Mouse (Mus musculus): ENCODE data around the gene Chn1. TPM values are rescaled to one million over a fixed set of nuclear protein-coding genes. Genes with fewer than 3 reads are reported as not detected.
"Not testable (repeated sequence)": the region's sequence is repeated elsewhere in the genome, so short reads cannot be mapped to it uniquely, and the experiment has no call there.

Chn1 gene
- polyA plus RNA-seq (2015; fragmentation: Nextera tagmentation; extraction: Ambion mirVana): 21.2 and 24.0 TPM in 2 replicates

DNA sequence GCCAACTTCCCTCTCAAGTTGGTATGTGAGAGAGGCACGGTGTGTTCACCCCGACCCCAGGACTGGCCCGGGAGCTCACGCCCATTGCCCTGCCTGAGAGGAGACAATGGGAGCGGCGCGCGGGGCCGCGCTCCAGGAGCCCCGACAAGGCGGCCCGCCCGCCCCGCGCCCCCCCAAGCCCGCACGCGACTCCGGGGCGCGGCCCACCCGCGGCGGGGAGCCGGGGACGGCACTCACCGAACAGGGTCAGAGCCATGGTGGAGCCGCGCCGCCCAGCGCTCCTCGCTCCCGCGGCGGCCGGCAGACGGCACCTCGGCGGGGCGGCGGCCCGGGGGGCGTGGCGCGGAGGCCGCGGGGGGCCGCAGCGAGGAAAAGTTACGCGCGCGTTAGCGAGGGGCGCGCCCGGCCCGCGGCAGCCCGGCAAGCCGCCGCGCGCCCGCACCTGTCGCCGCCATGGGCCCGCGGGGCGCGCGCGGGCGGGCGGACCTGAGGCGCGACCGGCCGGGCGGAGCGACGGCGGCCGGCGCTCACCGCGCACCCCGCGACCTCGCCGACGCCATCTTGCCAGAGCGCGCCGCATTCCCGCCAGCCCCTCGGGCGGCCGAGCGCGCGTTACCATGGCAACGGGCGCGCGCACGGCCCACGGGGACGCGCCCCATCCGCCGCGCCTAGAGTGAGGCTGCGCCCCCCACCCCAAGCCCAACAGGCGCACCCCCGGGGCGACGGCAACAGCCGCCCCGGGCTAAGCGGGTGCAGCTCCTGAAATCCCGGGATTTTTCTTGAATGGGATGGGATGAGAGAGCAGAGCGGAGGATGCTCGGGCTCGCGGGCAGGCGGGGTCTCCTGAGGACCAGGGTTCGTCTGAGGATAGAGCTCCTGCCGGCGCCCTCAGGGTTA is at the start of gene Chn1:
Gene Chn1 (minus strand): TSS at position 561 of the 897 bp plus-strand sequence.
- under 1% methylated on average over 117 of the region's 131 CpGs for WGBS
- Histone ChIP-seq H3K4me2 (peak within 1 kb of the TSS; percentile 96), H3K4me1 (replicated peaks) (peaks cover 32% of the 10 kb centered on the region), H3K4me3 (peak within 1 kb of the TSS; percentile 99), H3K36me3 (no peaks in the 10 kb centered on the region), H3K9me3 (replicated peaks) (no peaks in the 10 kb centered on the region), H3K9ac (peak within 1 kb of the TSS; percentile 75), H3K27ac (peak within 1 kb of the TSS; percentile 68), H3K27me3 (0 out of 2 replicates have a peak, but pooled peaks cover 4% of the 10 kb centered on the region)
- ATAC-seq (replicated peaks; ENCODE audit: insufficient number of reproducible peaks, insufficient read depth, low FRiP score, low read depth): peak; percentile 83

DNA sequence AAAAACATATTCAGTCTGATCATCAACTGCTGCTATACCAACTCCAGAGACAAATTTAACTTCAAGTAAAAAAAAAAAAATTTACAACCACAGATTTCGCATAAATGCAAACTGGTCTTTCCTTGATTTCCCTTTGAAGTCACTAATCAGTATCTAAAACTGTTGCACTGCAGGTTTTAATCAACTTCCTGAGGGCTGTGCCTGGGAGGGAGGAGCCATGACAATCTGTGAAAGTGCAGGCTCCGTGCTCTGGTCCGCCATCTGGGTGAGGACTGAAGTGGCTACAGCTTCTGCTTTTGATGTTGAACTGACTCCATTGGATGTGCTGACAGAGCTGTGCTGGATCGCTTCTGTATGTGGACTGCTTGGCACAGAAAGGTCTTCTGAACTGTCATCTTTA is 43.6 kb upstream of the Chn1 start:
- peaks cover 15% of the 10 kb centered on the region for H3K4me1 ChIP-seq (replicated peaks)
- 0 out of 2 replicates have a peak, but pooled peaks cover 10% of the 10 kb centered on the region for H3K36me3 ChIP-seq
- no peaks in the 10 kb centered on the region for H3K27me3 ChIP-seq
- no peak overlapping the region for H3K9ac ChIP-seq
- WGBS: 31% methylated on average over 4 of the region's 4 CpGs
- H3K27ac ChIP-seq: peak overlapping the region; percentile 24
- no peak overlapping the region for H3K4me2 ChIP-seq
- no peaks in the 10 kb centered on the region for H3K9me3 ChIP-seq (replicated peaks)
- H3K4me3 ChIP-seq: no peak overlapping the region
- ATAC-seq (replicated peaks; ENCODE audit: insufficient number of reproducible peaks, insufficient read depth, low FRiP score, low read depth): no peak

DNA sequence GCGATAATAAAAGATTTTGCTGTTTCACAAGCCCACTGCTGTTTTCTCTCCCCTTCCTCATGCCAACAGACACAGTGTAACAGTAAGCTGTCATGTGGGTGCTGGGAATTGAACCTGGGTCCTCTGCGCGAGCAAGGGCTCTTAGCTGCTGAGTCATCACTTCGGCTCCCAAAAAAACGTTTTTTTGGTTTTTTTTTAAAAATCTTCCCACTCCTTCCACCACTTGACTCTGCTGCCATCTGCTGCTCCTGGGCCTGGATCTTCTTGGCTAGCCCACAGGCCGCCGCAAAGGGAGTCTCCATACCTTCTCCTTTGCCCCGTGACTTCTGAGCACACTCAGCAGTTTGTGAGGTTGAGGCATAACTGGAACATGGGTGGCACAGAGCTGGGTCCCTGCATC is 32.5 kb upstream of the Chn1 start:
- Histone ChIP-seq H3K4me2 (no peak overlapping the region), H3K27ac (no peak overlapping the region), H3K9me3 (replicated peaks) (no peaks in the 10 kb centered on the region), H3K27me3 (no peaks in the 10 kb centered on the region), H3K4me3 (no peak overlapping the region), H3K4me1 (replicated peaks) (no peaks in the 10 kb centered on the region), H3K36me3 (no peaks in the 10 kb centered on the region), H3K9ac (no peak overlapping the region)
- WGBS: 83% methylated on average over 8 of the region's 8 CpGs
- ATAC-seq (replicated peaks; ENCODE audit: insufficient number of reproducible peaks, insufficient read depth, low FRiP score, low read depth): no peak

DNA sequence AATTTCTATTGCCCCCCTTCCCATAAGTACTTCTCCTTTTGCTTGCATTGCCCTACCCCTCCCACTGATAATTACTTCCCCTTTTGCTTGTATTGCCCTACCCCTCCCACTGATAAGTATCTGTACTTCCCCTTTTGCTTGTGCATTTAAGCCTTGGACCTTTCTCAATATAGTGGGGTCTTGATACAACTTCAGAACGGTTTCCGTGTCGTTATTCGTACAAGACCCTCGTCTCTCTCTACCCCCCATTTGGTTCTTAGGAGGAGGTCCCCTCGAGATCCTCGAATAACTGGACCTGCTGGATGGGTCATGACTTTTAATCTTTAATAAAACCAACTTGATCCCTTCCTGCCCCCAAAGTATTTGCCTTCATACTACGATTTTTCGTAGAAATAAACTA is 25.0 kb upstream of the Chn1 start:
- not testable (repeated sequence) for H3K4me1 ChIP-seq (replicated peaks); H3K27ac ChIP-seq; H3K36me3 ChIP-seq; H3K9me3 ChIP-seq (replicated peaks); ATAC-seq (replicated peaks; ENCODE audit: insufficient number of reproducible peaks, insufficient read depth, low FRiP score, low read depth); H3K4me3 ChIP-seq; H3K9ac ChIP-seq; H3K27me3 ChIP-seq; H3K4me2 ChIP-seq
- 87% methylated on average over 9 of the region's 9 CpGs for WGBS

DNA sequence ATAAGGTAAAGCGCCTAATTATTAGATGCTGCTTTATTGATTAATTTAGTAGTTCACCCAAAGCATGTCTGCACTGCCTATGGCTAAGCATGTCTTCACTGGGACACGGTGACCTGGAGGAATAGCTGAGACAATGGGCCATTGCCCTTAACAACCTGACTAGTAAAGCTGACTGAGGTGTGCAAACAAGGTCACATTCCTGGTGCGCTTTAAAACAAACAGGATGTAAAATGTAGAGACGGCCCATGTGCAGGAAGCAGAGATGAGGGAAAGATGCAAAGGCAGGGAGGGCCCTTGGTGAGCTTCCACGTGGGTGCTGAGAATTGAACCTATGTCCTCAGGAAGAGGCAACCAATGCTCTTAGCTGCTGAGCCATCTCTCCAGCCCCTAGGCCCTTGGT is 23.6 kb upstream of the Chn1 start:
- no peak overlapping the region for H3K27ac ChIP-seq
- no peak for ATAC-seq (replicated peaks; ENCODE audit: insufficient number of reproducible peaks, insufficient read depth, low FRiP score, low read depth)
- no peak overlapping the region for H3K4me2 ChIP-seq
- WGBS: 65% methylated on average over 5 of the region's 5 CpGs
- no peaks in the 10 kb centered on the region for H3K27me3 ChIP-seq
- no peaks in the 10 kb centered on the region for H3K4me1 ChIP-seq (replicated peaks)
- H3K9ac ChIP-seq: no peak overlapping the region
- no peak overlapping the region for H3K4me3 ChIP-seq
- H3K36me3 ChIP-seq: no peaks in the 10 kb centered on the region
- no peaks in the 10 kb centered on the region for H3K9me3 ChIP-seq (replicated peaks)

DNA sequence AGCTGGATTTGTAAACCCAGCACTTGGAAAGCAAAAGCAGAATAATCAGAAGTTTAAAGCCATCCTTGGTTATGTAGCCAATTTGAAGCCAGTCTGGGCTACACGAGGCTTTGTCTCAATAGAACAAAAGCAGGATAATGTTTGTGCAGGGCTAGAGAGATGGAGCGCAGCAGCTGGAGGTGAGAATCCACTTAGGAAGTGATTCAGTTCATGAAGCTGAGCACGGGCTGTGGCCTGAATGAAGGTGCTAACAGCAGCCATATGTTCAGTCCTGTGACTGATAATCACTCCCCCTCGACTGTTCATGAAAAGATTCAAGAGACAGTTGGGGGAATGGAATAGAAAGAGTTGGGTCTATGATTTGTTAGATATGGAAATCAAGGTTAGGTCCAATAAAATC is 23.0 kb upstream of the Chn1 start:
- no peak overlapping the region for H3K9ac ChIP-seq
- no peak for ATAC-seq (replicated peaks; ENCODE audit: insufficient number of reproducible peaks, insufficient read depth, low FRiP score, low read depth)
- no peak overlapping the region for H3K4me3 ChIP-seq
- H3K9me3 ChIP-seq (replicated peaks): no peaks in the 10 kb centered on the region
- H3K36me3 ChIP-seq: no peaks in the 10 kb centered on the region
- 40% methylated on average over 4 of the region's 4 CpGs for WGBS
- no peak overlapping the region for H3K4me2 ChIP-seq
- no peak overlapping the region for H3K27ac ChIP-seq
- H3K4me1 ChIP-seq (replicated peaks): no peaks in the 10 kb centered on the region
- H3K27me3 ChIP-seq: no peaks in the 10 kb centered on the region

DNA sequence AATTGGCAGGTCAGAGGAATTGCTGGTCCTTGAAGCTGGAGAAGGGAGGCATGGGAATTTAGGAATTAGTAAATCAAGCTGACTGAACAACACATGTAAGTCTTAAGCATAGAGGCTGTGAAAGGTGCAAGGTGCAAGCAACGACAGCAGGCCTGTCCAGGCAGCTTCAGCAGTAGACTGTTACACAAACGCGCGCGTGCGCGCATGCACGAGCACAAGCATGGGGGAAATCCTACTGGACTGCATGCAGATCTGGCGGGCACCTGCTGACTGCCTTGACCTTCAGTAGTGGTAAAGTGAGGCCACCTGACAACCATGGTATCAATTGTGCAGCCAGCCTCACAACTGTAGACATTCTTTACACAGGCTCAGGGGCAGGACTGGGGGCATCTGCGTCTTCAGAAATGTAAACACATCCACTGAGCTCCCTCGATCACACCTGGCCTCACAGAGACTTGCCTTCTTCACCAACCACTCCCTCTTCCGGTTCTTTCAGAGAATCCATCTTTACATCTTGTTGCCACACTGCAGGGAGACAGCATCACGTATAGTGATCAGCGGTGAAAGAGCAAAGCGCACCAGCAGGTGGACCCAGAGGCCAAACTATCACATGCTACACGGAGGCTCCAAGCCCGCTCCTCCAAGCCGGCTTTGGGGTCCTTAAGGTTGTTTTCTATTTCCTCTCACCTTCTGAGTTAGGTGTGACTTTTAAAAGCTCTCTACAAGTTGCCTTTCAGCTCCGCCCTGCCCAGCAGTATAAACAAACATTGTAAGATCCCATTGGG is 16.9 kb upstream of the Chn1 start:
- H3K9me3 ChIP-seq (replicated peaks): no peaks in the 10 kb centered on the region
- H3K4me3 ChIP-seq: no peak overlapping the region
- 48% methylated on average over 19 of the region's 19 CpGs for WGBS
- no peaks in the 10 kb centered on the region for H3K4me1 ChIP-seq (replicated peaks)
- H3K27ac ChIP-seq: no peak overlapping the region
- no peak overlapping the region for H3K9ac ChIP-seq
- H3K36me3 ChIP-seq: no peaks in the 10 kb centered on the region
- H3K27me3 ChIP-seq: no peaks in the 10 kb centered on the region
- ATAC-seq (replicated peaks; ENCODE audit: insufficient number of reproducible peaks, insufficient read depth, low FRiP score, low read depth): no peak
- peak overlapping the region; percentile 35 for H3K4me2 ChIP-seq

DNA sequence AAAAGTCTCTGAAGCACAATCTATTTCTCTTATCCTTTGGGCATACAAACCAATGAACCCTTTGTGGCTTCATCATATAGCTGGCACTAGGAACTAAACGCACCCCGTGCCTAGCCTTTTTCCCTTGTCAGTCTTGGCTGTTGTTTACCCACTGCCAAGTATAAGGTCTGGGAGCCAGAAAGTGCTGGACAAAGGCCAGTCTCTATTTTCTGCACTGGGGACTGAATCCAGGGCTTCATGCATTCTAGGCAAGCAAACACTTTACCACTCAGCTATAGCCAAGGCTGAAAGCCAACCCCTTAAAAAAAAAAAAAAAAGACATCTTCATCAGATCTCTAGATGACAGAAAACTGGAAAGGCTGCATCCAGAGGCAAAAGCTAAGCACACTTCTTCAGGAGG is 15.2 kb upstream of the Chn1 start:
- no peaks in the 10 kb centered on the region for H3K27me3 ChIP-seq
- H3K4me2 ChIP-seq: no peak overlapping the region
- no peaks in the 10 kb centered on the region for H3K36me3 ChIP-seq
- H3K4me1 ChIP-seq (replicated peaks): no peaks in the 10 kb centered on the region
- H3K27ac ChIP-seq: no peak overlapping the region
- H3K4me3 ChIP-seq: no peak overlapping the region
- 58% methylated on average over 2 of the region's 2 CpGs for WGBS
- no peaks in the 10 kb centered on the region for H3K9me3 ChIP-seq (replicated peaks)
- no peak overlapping the region for H3K9ac ChIP-seq
- ATAC-seq (replicated peaks; ENCODE audit: insufficient number of reproducible peaks, insufficient read depth, low FRiP score, low read depth): no peak

DNA sequence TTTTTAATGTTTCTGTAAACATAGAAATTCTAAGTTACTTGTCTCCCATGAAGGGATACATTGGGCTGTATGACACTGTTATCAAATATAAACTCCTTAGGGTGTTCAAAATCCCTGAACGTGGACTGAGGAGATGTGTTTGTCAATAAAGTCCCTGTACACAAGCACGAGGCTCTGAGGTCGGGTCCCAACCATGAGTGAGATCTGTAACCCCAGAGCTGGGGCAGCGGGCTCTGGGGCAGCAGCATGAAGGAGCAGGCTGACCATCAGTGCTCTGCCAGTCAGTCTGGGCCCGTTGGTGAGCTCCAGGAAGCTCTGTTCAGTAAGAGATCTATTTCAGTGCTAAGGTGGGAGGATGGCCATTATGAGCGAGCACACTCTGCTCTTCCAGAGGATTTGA is 13.2 kb upstream of the Chn1 start:
- no peak overlapping the region for H3K27ac ChIP-seq
- H3K36me3 ChIP-seq: no peaks in the 10 kb centered on the region
- H3K4me2 ChIP-seq: no peak overlapping the region
- no peaks in the 10 kb centered on the region; the same call in 1 of the 2 replicates for H3K9me3 ChIP-seq (replicated peaks)
- ATAC-seq (replicated peaks; ENCODE audit: insufficient number of reproducible peaks, insufficient read depth, low FRiP score, low read depth): no peak
- no peak overlapping the region for H3K4me3 ChIP-seq
- no peak overlapping the region for H3K9ac ChIP-seq
- H3K27me3 ChIP-seq: no peaks in the 10 kb centered on the region
- WGBS: 75% methylated on average over 6 of the region's 6 CpGs
- H3K4me1 ChIP-seq (replicated peaks): no peaks in the 10 kb centered on the region

DNA sequence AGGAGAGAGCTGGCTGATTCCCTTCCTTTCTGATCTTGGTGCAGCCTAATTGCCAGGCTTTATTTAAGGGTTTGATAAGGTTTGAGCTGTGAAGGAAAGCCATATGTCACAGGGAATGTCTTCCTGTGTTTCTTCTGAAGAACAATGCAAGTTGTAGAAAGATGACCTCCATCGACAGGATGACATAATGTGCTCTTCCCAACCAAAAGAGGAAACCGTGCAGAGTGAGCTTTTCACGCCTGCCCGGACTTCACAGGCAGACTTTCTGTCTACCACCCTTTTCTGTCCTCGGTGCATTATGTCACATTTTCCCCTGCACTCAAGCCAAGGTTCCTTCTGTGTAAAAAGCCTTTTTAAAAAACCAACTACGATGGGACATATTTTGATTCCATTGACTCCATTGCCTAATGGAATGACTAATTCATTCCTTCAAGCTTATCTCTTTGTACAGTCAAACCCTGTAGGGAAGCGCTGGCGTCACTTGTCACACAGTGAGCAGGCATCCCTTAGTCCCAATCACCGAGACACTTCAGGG is 7.3 kb upstream of the Chn1 start:
- no peak overlapping the region for H3K4me3 ChIP-seq
- 15% methylated on average over 9 of the region's 9 CpGs for WGBS
- H3K27ac ChIP-seq: peak overlapping the region; percentile 55
- no peaks in the 10 kb centered on the region; the same call in 1 of the 2 replicates for H3K9me3 ChIP-seq (replicated peaks)
- no peak overlapping the region for H3K9ac ChIP-seq
- ATAC-seq (replicated peaks; ENCODE audit: insufficient number of reproducible peaks, insufficient read depth, low FRiP score, low read depth): peak; percentile 80
- H3K4me2 ChIP-seq: peak overlapping the region; percentile 37
- H3K4me1 ChIP-seq (replicated peaks): peaks cover 26% of the 10 kb centered on the region
- H3K27me3 ChIP-seq: no peaks in the 10 kb centered on the region
- H3K36me3 ChIP-seq: no peaks in the 10 kb centered on the region

DNA sequence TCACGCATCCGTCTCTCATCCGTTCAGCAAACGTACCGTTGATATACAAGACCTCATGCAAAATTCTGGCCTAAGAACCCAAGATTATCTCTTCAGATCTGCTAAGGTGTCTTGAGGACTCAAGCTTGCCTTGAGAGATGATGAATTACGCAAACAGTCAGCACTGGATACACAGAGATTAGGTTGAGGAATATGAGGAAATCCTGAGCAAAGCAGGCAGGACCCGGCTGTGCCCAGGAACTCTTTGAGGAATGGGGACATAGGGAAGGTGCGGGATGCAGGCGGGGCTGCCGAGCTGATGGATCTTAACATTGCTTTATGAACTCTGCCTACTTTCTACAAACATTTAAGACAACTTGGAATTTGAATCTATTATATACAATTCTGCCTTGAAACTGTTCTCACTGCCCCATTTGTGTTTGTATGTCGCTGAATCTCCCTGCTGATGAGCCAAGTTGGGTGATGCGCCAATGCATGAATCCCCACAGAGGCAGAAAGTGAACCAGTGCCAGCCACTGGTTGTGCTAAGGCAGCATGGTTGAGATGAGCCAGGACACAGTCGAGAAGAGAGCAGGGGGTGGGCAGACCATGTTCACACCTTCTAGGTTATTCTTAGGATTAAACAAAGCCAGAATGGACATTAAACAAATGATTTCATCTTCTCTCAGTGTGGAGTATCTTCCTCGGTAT is 5.3 kb upstream of the Chn1 start:
- 74% methylated on average over 14 of the region's 14 CpGs for WGBS
- Histone ChIP-seq H3K27ac (no peak overlapping the region), H3K9ac (no peak overlapping the region), H3K9me3 (replicated peaks) (no peaks in the 10 kb centered on the region; the same call in 1 of the 2 replicates), H3K4me2 (no peak overlapping the region), H3K4me1 (replicated peaks) (peaks cover 30% of the 10 kb centered on the region), H3K4me3 (no peak overlapping the region), H3K36me3 (no peaks in the 10 kb centered on the region), H3K27me3 (0 out of 2 replicates have a peak, but pooled peaks cover 4% of the 10 kb centered on the region)
- no peak for ATAC-seq (replicated peaks; ENCODE audit: insufficient number of reproducible peaks, insufficient read depth, low FRiP score, low read depth)

Measured in heart, embryonic 15.5 days (tissue).